Mouse (Mus musculus) CH12.LX (cell line): ENCODE measurements around the gene Mettl1. TPM values are rescaled to one million over a fixed set of nuclear protein-coding genes. Genes with fewer than 3 reads are reported as not detected.
A peak's percentile ranks its signal among the peaks of the same experiment; 100 is the strongest.

Source experiments
- DNase-seq: peaks from one replicate; pipeline ENCODE4 v3.0.0-alpha.2; 2013; ENCODE audit errors: extremely low read depth
- H3K27ac ChIP-seq: 2 replicates; pipeline ENCODE4 v1.5.1; 2012; ENCODE audit warnings: low read depth, mild to moderate bottlenecking, control low read depth, moderate library complexity; ENCODE audit not compliant: insufficient read depth
- H3K27me3 ChIP-seq: replicated peaks from 2 replicates; pipeline ENCODE3; 2012; ENCODE audit warnings: inconsistent platforms
- H3K36me3 ChIP-seq, 2 experiments: replicated peaks in 1 of 2; 2 replicates each; pipeline versions ENCODE3 to v1.6.1; 2012; ENCODE audit warnings: inconsistent platforms in 1 of 2, low read length in 1 of 2, mild to moderate bottlenecking in 1 of 2, mixed read lengths in 1 of 2, moderate library complexity in 1 of 2; ENCODE audit not compliant: control insufficient read depth in 1 of 2, insufficient read depth in 1 of 2
- H3K4me1 ChIP-seq, 2 experiments: 2 replicates each; pipeline ENCODE4 v1.6.1; 2012; ENCODE audit warnings: inconsistent platforms in 1 of 2, moderate library complexity in 1 of 2; ENCODE audit not compliant: insufficient read depth in 2 of 2, control insufficient read depth in 1 of 2
- H3K4me2 ChIP-seq: 2 replicates; pipeline ENCODE4 v1.6.1; 2012; ENCODE audit warnings: low read depth, mild to moderate bottlenecking, control low read depth; ENCODE audit not compliant: poor library complexity, insufficient read depth, severe bottlenecking
- H3K4me3 ChIP-seq, 3 experiments: fragments of 150-350 bp in 1 of 3; sonication (generic) in 1 of 3; replicated peaks in 1 of 3; 2 replicates each; pipeline versions ENCODE3 to v1.5.1; 2011 to 2012; ENCODE audit warnings: low read depth in 2 of 3, low read length in 2 of 3, mild to moderate bottlenecking in 2 of 3, moderate library complexity in 2 of 3, control low read depth in 1 of 3, improper control_type of control experiment in 1 of 3, inconsistent platforms in 1 of 3, mixed read lengths in 1 of 3; ENCODE audit not compliant: poor library complexity in 1 of 3
- H3K79me2 ChIP-seq: replicated peaks from 2 replicates; pipeline ENCODE4 v1.6.1; 2012; ENCODE audit warnings: mild to moderate bottlenecking, moderate library complexity; ENCODE audit not compliant: control insufficient read depth, poor library complexity, insufficient read depth, severe bottlenecking; ENCODE audit errors: extremely low read depth
- H3K9ac ChIP-seq: 2 replicates; pipeline ENCODE4 v1.6.1; 2012; ENCODE audit warnings: low read depth, mild to moderate bottlenecking, control low read depth, moderate library complexity; ENCODE audit not compliant: insufficient read depth
- H3K9me3 ChIP-seq: replicated peaks from 2 replicates; pipeline ENCODE3; 2012; ENCODE audit warnings: low read length, inconsistent platforms, mixed read lengths
- BHLHE40 ChIP-seq: IDR thresholded peaks from 2 replicates; pipeline ENCODE4 v1.6.1; 2011; ENCODE audit warnings: mild to moderate bottlenecking, low read depth, low read length, improper control_type of control experiment
- CHD1 ChIP-seq: IDR thresholded peaks from 2 replicates; pipeline ENCODE4 v1.6.1; 2012; ENCODE audit warnings: low read depth, low read length, improper control_type of control experiment, inconsistent platforms
- CTCF ChIP-seq, 2 experiments: IDR thresholded peaks in 1 of 2; conservative IDR thresholded peaks in 1 of 2; 2 replicates each; pipeline ENCODE4 v1.5.1; 2011 to 2012; ENCODE audit warnings: low read depth in 2 of 2, low read length in 2 of 2, improper control_type of control experiment in 1 of 2, inconsistent platforms in 1 of 2, mild to moderate bottlenecking in 1 of 2, moderate library complexity in 1 of 2
- EP300 ChIP-seq: IDR thresholded peaks from 2 replicates; pipeline ENCODE4 v1.6.1; 2011; ENCODE audit warnings: low read length, improper control_type of control experiment
- ETS1 ChIP-seq: conservative IDR thresholded peaks from 2 replicates; pipeline ENCODE4 v1.6.1; 2012; ENCODE audit warnings: low read depth, mild to moderate bottlenecking, inconsistent platforms, low read length, improper control_type of control experiment, moderate library complexity
- HCFC1 ChIP-seq: IDR thresholded peaks from 2 replicates; pipeline ENCODE4 v1.6.1; 2012; ENCODE audit warnings: low read depth, mild to moderate bottlenecking, inconsistent platforms, low read length, improper control_type of control experiment
- IRF4 ChIP-seq: IDR thresholded peaks from 2 replicates; pipeline ENCODE4 v1.6.1; 2014; ENCODE audit warnings: low read depth, mild to moderate bottlenecking, inconsistent platforms, low read length, improper control_type of control experiment
- JUND ChIP-seq: conservative IDR thresholded peaks from 2 replicates; pipeline ENCODE4 v1.6.1; 2011; ENCODE audit warnings: low read depth, low read length, improper control_type of control experiment
- KAT2A ChIP-seq: IDR thresholded peaks from 2 replicates; pipeline ENCODE4 v1.6.1; 2012; ENCODE audit warnings: low read length, improper control_type of control experiment, inconsistent platforms; ENCODE audit not compliant: insufficient replicate concordance
- MAFK ChIP-seq: IDR thresholded peaks from 2 replicates; pipeline ENCODE4 v1.6.1; 2011; ENCODE audit warnings: low read length, improper control_type of control experiment; ENCODE audit not compliant: insufficient replicate concordance
- MAZ ChIP-seq: IDR thresholded peaks from 2 replicates; pipeline ENCODE4 v1.6.1; 2012; ENCODE audit warnings: low read depth, mild to moderate bottlenecking, inconsistent platforms, low read length, improper control_type of control experiment, moderate library complexity
- MEF2A ChIP-seq: IDR thresholded peaks from 2 replicates; pipeline ENCODE4 v1.6.1; 2014; ENCODE audit warnings: low read depth, mild to moderate bottlenecking, inconsistent platforms, low read length, improper control_type of control experiment, borderline replicate concordance
- NELFE ChIP-seq: IDR thresholded peaks from 2 replicates; pipeline ENCODE4 v1.6.1; 2011; ENCODE audit warnings: low read depth, low read length, improper control_type of control experiment
- PAX5 ChIP-seq: IDR thresholded peaks from 2 replicates; pipeline ENCODE4 v1.6.1; 2012; ENCODE audit warnings: low read length, inconsistent platforms, mixed read lengths
- POLR2A ChIP-seq: IDR thresholded peaks from 2 replicates; pipeline ENCODE4 v1.6.1; 2011; ENCODE audit warnings: low read depth, mild to moderate bottlenecking, improper control_type of control experiment, low read length
- SIN3A ChIP-seq: IDR thresholded peaks from 2 replicates; pipeline ENCODE4 v1.6.1; 2012; ENCODE audit warnings: low read length, improper control_type of control experiment, inconsistent platforms
- TBP ChIP-seq: conservative IDR thresholded peaks from 2 replicates; pipeline ENCODE4 v1.6.1; 2011; ENCODE audit warnings: low read depth, low read length, improper control_type of control experiment
- TCF12 ChIP-seq: IDR thresholded peaks from 2 replicates; pipeline ENCODE4 v1.6.1; 2014; ENCODE audit warnings: low read depth, mild to moderate bottlenecking, inconsistent platforms, low read length, improper control_type of control experiment
- UBTF ChIP-seq: IDR thresholded peaks from 2 replicates; pipeline ENCODE4 v1.6.1; 2012; ENCODE audit warnings: low read depth, mild to moderate bottlenecking, inconsistent platforms, low read length, improper control_type of control experiment, moderate library complexity
- USF1 ChIP-seq: IDR thresholded peaks from 2 replicates; pipeline ENCODE4 v1.6.1; 2014; ENCODE audit warnings: low read depth, mild to moderate bottlenecking, inconsistent platforms, low read length, improper control_type of control experiment
- USF2 ChIP-seq: conservative IDR thresholded peaks from 2 replicates; pipeline ENCODE4 v1.6.1; 2011; ENCODE audit warnings: low read depth, low read length, improper control_type of control experiment
- ZKSCAN1 ChIP-seq: IDR thresholded peaks from 2 replicates; pipeline ENCODE4 v1.6.1; 2012; ENCODE audit warnings: low read depth, inconsistent platforms, low read length, improper control_type of control experiment, borderline replicate concordance
- dilution Hi-C: fragments of 300-500 bp; cut with MboI; formaldehyde crosslinking; loops from 2 replicates; pipeline ENCODE4 v1.14.3; 2020; ENCODE audit warnings: low sequenced_read_pairs; ENCODE audit not compliant: extremely low pct_unique_long_range_greater_than_20kb, extremely low pct_ligation_motif_present
- in situ Hi-C: fragments of 300-500 bp; cut with MboI; formaldehyde crosslinking; loops from 3 replicates; pipeline ENCODE4 v1.14.3; 2019; ENCODE audit warnings: low sequenced_read_pairs, low pct_ligation_motif_present, low pct_unique_long_range_greater_than_20kb, mixed read lengths
- polyA plus RNA-seq: library from polyadenylated mRNA; unstranded; fragments of >175 nt; gene quantifications from 2 replicates; pipeline ENCODE4 v1.2.1, GENCODE M21; 2012; ENCODE audit warnings: low read depth; ENCODE audit not compliant: insufficient read length
- total RNA-seq, 2 experiments: library from RNA; depleted of rRNA; stranded (reverse); fragments of 300-350 nt in 1 of 2; fragments of >200 nt in 1 of 2; gene quantifications; 2 replicates each; pipeline ENCODE4 v1.2.3; 2012 to 2014

Gene Mettl1
- total and polyA plus RNA-seq, 3 experiments, result 21.6 to 49.4 (median 28.4) TPM

DNA sequence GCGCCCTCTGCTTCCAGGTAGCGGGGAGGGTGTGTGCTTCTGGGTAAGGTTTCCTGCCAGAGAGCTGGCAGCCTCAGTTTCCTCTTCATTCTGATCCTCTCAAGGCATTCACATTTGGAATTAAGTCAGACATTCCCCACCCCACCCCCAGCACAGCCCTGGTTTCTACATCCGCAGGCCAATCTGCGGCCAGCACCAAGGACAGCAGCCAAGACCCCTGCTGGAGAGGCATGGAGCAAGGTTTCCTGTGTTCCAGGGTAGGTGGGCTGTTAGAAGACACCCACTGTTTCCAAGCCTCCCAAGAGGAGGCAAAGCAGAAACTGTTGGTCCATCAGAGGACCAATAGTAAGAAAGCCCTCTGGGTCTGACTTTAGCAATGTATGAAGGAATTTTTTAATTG lies 13.4 kb downstream of the Mettl1 start:
- dilution Hi-C loops, result no loop called here
- H3K27me3 ChIP-seq, result peaks cover 12% of the 10 kb centered on the region
- H3K9me3 ChIP-seq, result no peaks in the 10 kb centered on the region
- DNase-seq, result no peak
- H3K4me1 ChIP-seq, result peaks cover 12 to 32% of the 10 kb centered on the region in 2 experiments
- TF ChIP-seq HCFC1, result no peak
- TF ChIP-seq SIN3A, result no peak
- TF ChIP-seq TCF12, result no peak
- no peak for TF ChIP-seq BHLHE40
- no peak for TF ChIP-seq MEF2A
- no peak for TF ChIP-seq EP300
- TF ChIP-seq NELFE, result no peak
- TF ChIP-seq PAX5, result no peak
- no peak for TF ChIP-seq ETS1
- no peak for TF ChIP-seq JUND
- H3K79me2 ChIP-seq, result no peaks in the 10 kb centered on the region
- in situ Hi-C loops, result no loop called here
- H3K4me3 ChIP-seq, result no peak overlapping the region
- H3K27ac ChIP-seq, result no peak overlapping the region
- peaks cover 12 to 15% of the 10 kb centered on the region in 2 experiments for H3K36me3 ChIP-seq
- H3K4me2 ChIP-seq, result no peak overlapping the region
- H3K9ac ChIP-seq, result no peak overlapping the region

DNA sequence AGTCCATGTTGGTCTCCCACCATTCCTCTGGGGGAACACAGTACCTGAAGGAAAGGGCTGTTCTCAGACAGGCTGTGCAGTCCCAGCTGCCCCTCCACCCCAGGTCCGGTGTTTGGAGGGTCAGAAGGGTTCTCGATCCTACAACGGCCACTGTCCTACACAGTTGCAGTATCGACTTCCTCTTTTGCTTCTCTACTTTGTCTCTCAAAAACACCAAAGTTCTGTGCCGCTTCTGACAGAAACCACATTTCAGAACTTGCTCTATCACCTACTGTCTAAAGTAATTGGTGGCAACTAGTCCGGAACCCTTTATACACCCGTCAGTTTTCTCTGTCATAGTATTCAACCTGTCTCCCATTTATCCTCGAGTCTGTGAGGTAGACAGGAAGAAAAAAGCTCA lies 14.2 kb downstream of the Mettl1 start:
- dilution Hi-C loops, result no loop called here
- no peak for DNase-seq
- Histone ChIP-seq H3K4me2 (0 out of 2 replicates have a peak overlapping the region, but pooled peaks have one; percentile 14), H3K4me3 (no peak overlapping the region), H3K79me2 (no peaks in the 10 kb centered on the region), H3K4me1 (peaks cover 12 to 34% of the 10 kb centered on the region in 2 experiments), H3K36me3 (peaks cover 12 to 15% of the 10 kb centered on the region in 2 experiments), H3K9me3 (no peaks in the 10 kb centered on the region)
- TF ChIP-seq PAX5 (no peak), TBP (no peak), TCF12 (no peak), SIN3A (no peak), USF2 (no peak), CHD1 (no peak), UBTF (no peak), MAFK (no peak), IRF4 (no peak), ZKSCAN1 (no peak), HCFC1 (no peak), ETS1 (no peak), CTCF (conservative IDR thresholded peaks at IDR 0.05 in 1 of 2, IDR thresholded peaks at IDR 0.05 in 1 of 2; ENCODE audit: low read depth in 2 of 2, low read length in 2 of 2) (no peak), NELFE (no peak), USF1 (no peak), POLR2A (no peak), MAZ (no peak), MEF2A (no peak), JUND (no peak), KAT2A (no peak)
- TF ChIP-seq, all 38 proteins: peak for 0
- H3K9ac ChIP-seq, result no peak overlapping the region
- no peak overlapping the region for H3K27ac ChIP-seq
- in situ Hi-C loops, result no loop called here
- peaks cover 15% of the 10 kb centered on the region for H3K27me3 ChIP-seq
